Mouse (Mus musculus) heart, postnatal 0 days (tissue): ENCODE data around the gene Cdc73. TPM values are rescaled to one million over a fixed set of nuclear protein-coding genes. Genes with fewer than 3 reads are reported as not detected.

Experiments
- ATAC-seq: fragments of 200-750 bp; cut with Nextera tagmentation; 2 replicates; pipeline ENCODE4 v1.8.0; 2017; ENCODE audit warnings: low read depth, moderate number of reproducible peaks, moderate library complexity; ENCODE audit not compliant: insufficient read depth
- DNase-seq: peaks from one replicate; pipeline ENCODE4 v3.0.0-alpha.2; 2016; ENCODE audit warnings: low spot score
- H3K27ac ChIP-seq: fragments of 300-500 bp; sonication (generic); 2 replicates; pipeline ENCODE4 v1.5.1; 2014; ENCODE audit warnings: low read depth, mild to moderate bottlenecking
- H3K27me3 ChIP-seq: fragments of 300-500 bp; sonication (generic); 2 replicates; pipeline ENCODE4 v1.6.1; 2014; ENCODE audit warnings: low read length, mixed read lengths; ENCODE audit not compliant: control insufficient read depth, insufficient read depth
- H3K36me3 ChIP-seq: fragments of 300-500 bp; sonication (generic); replicated peaks from 2 replicates; pipeline ENCODE4 v1.6.1; 2014; ENCODE audit warnings: low read length, mixed read lengths; ENCODE audit not compliant: control insufficient read depth, insufficient read depth
- H3K4me1 ChIP-seq: fragments of 300-500 bp; sonication (generic); 2 replicates; pipeline ENCODE4 v1.6.1; 2014; ENCODE audit warnings: antibody characterized with exemption; ENCODE audit not compliant: control insufficient read depth, insufficient read depth
- H3K4me2 ChIP-seq: fragments of 300-500 bp; sonication (generic); 2 replicates; pipeline ENCODE4 v1.6.1; 2014; ENCODE audit warnings: low read depth, mild to moderate bottlenecking, low read length, moderate library complexity
- H3K4me3 ChIP-seq: fragments of 300-500 bp; sonication (generic); 2 replicates; pipeline ENCODE4 v1.5.1; 2014; ENCODE audit warnings: low read depth, low read length
- H3K9ac ChIP-seq: fragments of 300-500 bp; sonication (generic); replicated peaks from 2 replicates; pipeline ENCODE4 v1.6.1; 2014; ENCODE audit warnings: low read depth, low read length, mixed read lengths
- H3K9me3 ChIP-seq: fragments of 300-500 bp; sonication (generic); replicated peaks from 2 replicates; pipeline ENCODE4 v1.6.1; 2016; ENCODE audit warnings: low read length; ENCODE audit not compliant: control insufficient read depth
- CTCF ChIP-seq: IDR thresholded peaks from 2 replicates; pipeline ENCODE4 v1.5.1; 2016; ENCODE audit warnings: antibody characterized with exemption, control low read depth, low read depth
- EP300 ChIP-seq: IDR thresholded peaks from 2 replicates; pipeline ENCODE4 v1.6.1; 2016; ENCODE audit warnings: antibody characterized with exemption, low read depth
- WGBS: fragments of 180-500 bp; shearing (Covaris S2); extraction: QIAGEN DNeasy Blood & Tissue Kit; methylation state at CpG from one replicate; pipeline ENCODE4 v1.1.7; 2014; 5-methylcytosine and 5-hydroxymethylcytosine counted together
- polyA plus RNA-seq: library from polyadenylated mRNA; unstranded; fragments of >200 nt; fragmentation: Nextera tagmentation; extraction: Ambion mirVana; gene quantifications from 2 replicates; pipeline ENCODE4 v1.2.1, GENCODE M21; 2015
- total RNA-seq: library from RNA; depleted of rRNA; stranded (reverse); fragments of >200 nt; gene quantifications from 2 replicates; pipeline ENCODE4 v1.2.3, GENCODE M21; 2014; ENCODE audit warnings: low replicate concordance

Cdc73 gene
- total and polyA plus RNA-seq, 2 experiments from 2014 or later = 4.3 to 10.7 TPM

- WGBS = under 1% methylated on average over 71 of the region's 71 CpGs
- H3K4me2 ChIP-seq = peak overlapping the region; percentile 84
- no peak for TF ChIP-seq CTCF
- peak overlapping the region; percentile 93 for H3K4me3 ChIP-seq
- H3K27me3 ChIP-seq = no peaks in the 10 kb centered on the region
- peaks cover 21% of the 10 kb centered on the region for H3K36me3 ChIP-seq
- ATAC-seq (peak; percentile 92), DNase-seq (peak; percentile 72)
- H3K9me3 ChIP-seq = no peaks in the 10 kb centered on the region
- 0 out of 2 replicates have a peak, but pooled peaks cover 4% of the 10 kb centered on the region for H3K4me1 ChIP-seq
- peak overlapping the region; percentile 79 for H3K9ac ChIP-seq
- peak overlapping the region; percentile 88 for H3K27ac ChIP-seq
These were observed 37.0 kb upstream of the Cdc73 start for GRCm38 (mm10) chr1:143739361-143740350.

DNA sequence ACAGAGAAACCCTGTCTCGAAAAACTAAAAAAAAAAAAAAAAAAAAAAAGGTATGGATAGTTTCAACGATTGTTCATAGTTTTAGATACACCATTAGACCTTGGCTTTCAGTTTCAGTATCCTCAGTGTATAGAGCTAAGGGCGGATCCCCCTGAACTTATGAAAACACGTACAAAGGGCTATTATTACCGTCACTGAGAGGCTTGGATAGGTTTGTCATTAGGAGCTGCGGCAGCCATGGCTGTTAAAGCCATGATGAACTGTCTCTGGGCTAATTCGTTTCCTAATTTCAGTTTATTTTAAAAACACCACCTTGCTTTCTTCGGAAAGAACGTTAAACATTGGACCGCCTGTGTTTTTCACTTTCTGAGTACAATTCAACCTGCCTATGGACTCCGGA, 36.1 kb upstream of the Cdc73 start:
- H3K4me1 ChIP-seq = 0 out of 2 replicates have a peak, but pooled peaks cover 4% of the 10 kb centered on the region
- peak overlapping the region; percentile 79 for H3K9ac ChIP-seq
- peak overlapping the region; percentile 93 for H3K4me3 ChIP-seq
- WGBS = 24% methylated on average over 10 of the region's 11 CpGs
- no peaks in the 10 kb centered on the region for H3K27me3 ChIP-seq
- DNase-seq (no peak), ATAC-seq (no peak)
- no peak overlapping the region for H3K27ac ChIP-seq
- peaks cover 19% of the 10 kb centered on the region for H3K36me3 ChIP-seq
- peak overlapping the region; percentile 84 for H3K4me2 ChIP-seq
- H3K9me3 ChIP-seq = no peaks in the 10 kb centered on the region
- TF ChIP-seq CTCF = no peak
- TF ChIP-seq EP300 = no peak

- Histone ChIP-seq H3K36me3 (no peaks in the 10 kb centered on the region), H3K4me1 (no peaks in the 10 kb centered on the region), H3K9ac (no peak overlapping the region), H3K9me3 (no peaks in the 10 kb centered on the region), H3K4me2 (no peak overlapping the region), H3K4me3 (no peak overlapping the region), H3K27me3 (no peaks in the 10 kb centered on the region), H3K27ac (no peak overlapping the region)
- no peak for ATAC-seq
- no peak for DNase-seq
- 76% methylated on average over 5 of the region's 5 CpGs for WGBS
- TF ChIP-seq EP300 = no peak
- TF ChIP-seq CTCF = no peak
These were observed 31.3 kb upstream of the Cdc73 start for GRCm38 (mm10) chr1:143733914-143734410.

- no peaks in the 10 kb centered on the region for H3K27me3 ChIP-seq
- 71% methylated on average over 4 of the region's 4 CpGs for WGBS
- ATAC-seq (no peak), DNase-seq (no peak)
- H3K27ac ChIP-seq = no peak overlapping the region
- no peaks in the 10 kb centered on the region for H3K36me3 ChIP-seq
- no peak overlapping the region for H3K9ac ChIP-seq
- no peaks in the 10 kb centered on the region for H3K4me1 ChIP-seq
- H3K4me2 ChIP-seq = no peak overlapping the region
- no peak for TF ChIP-seq CTCF
- TF ChIP-seq EP300 = no peak
- H3K9me3 ChIP-seq = no peaks in the 10 kb centered on the region
- no peak overlapping the region for H3K4me3 ChIP-seq
These were observed 29.0 kb upstream of the Cdc73 start for GRCm38 (mm10) chr1:143731691-143732090.

DNA sequence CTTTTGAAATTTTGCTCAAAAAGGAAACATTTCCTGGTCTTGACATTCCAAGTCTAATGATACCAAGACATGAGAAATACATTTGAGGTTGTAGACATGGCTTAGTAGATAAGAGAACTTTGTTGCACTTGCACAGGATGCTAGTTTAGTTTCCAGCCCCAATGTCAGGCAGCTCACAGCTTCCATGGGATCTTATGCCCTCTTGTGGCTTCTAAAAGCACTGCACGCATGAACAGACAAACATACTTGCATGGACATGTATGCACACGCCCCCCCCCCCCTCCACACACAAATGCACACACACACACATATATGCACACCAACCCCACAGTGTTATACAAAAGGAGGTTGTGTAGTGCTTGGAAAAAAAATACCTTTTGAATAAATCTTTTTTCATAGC, 28.2 kb upstream of the Cdc73 start:
- Histone ChIP-seq H3K4me3 (no peak overlapping the region), H3K4me1 (no peaks in the 10 kb centered on the region), H3K9ac (no peak overlapping the region), H3K27ac (no peak overlapping the region), H3K36me3 (no peaks in the 10 kb centered on the region), H3K4me2 (no peak overlapping the region), H3K9me3 (no peaks in the 10 kb centered on the region), H3K27me3 (no peaks in the 10 kb centered on the region)
- no peak for ATAC-seq
- DNase-seq = no peak
- 76% methylated on average over 2 of the region's 2 CpGs for WGBS
- TF ChIP-seq CTCF (peak; percentile 45), EP300 (no peak)
